Mouse (Mus musculus): ENCODE data around the gene Zcchc10. TPM values are rescaled to one million over a fixed set of nuclear protein-coding genes. Genes with fewer than 3 reads are reported as not detected.
"Not testable (repeated sequence)": the region's sequence is repeated elsewhere in the genome, so short reads cannot be mapped to it uniquely, and the experiment has no call there.

Gene Zcchc10
- polyA plus RNA-seq, 1 experiment, result 0.09 TPM

DNA sequence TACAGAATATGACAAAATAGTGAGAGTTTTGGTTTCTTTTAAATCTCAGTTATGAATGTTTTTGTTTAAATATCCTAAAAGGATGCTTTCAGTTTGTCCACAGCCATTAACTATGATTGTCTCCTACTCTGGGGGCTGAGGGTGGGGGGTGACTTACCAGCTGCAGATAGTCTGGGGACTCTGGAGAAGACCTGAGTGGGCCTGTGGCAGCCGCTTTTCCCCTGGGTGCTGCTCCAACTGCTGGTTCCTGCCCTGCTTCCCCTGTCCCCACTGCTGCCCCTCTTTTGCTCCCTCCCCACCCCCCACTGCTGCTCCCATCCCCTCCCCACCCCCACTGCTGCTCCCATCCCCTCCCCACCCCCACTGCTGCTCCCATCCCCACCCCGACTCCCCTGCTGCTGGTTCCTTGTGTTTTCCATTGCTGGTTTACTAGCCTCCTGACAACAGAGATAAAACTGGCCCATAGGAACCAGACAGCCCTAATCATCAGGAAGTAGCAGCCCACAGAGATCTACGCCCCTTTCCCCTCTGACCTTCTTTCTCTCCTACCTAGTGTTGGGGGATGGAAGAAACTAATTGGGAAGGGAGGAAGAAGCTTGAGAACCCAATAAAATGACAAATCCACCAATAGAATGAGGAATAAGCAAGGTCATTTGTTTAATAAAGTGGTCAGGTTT lies 11.2 kb downstream of the Zcchc10 start:
- Histone ChIP-seq H3K27me3 (ENCODE audit: control insufficient read depth) (no peaks in the 10 kb centered on the region), H3K4me3 (replicated peaks) (no peak overlapping the region), H3K9me3 (ENCODE audit: control insufficient read depth, low read length) (no peaks in the 10 kb centered on the region), H3K36me3 (ENCODE audit: control insufficient read depth) (peaks cover 30% of the 10 kb centered on the region), H3K4me1 (ENCODE audit: control insufficient read depth) (peaks cover 5% of the 10 kb centered on the region)
- TF ChIP-seq GATA1 (IDR thresholded peaks at IDR 0.05; ENCODE audit: low read length) (no peak), TAL1 (IDR thresholded peaks at IDR 0.05; ENCODE audit: low read length) (no peak)

DNA sequence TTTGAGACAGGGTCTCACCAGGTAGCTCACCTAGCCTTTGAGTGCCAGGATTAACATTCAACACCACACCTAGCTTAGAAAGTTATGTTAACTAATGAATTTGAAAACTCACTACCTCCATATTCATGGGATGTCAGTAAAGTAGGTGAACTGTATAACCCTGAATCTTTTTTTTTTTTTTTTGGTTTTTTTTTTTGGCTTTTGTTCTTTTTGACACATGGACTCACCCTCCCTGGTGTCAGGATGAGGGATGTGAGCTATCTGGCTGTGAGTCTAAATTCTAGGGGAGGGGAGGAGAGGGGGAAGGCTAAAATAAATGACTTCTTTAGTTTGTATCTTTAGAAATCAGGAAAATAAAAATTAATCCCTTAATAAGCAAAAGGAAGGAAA lies 11.7 kb downstream of the Zcchc10 start:
- H3K4me3 ChIP-seq (replicated peaks), result no peak overlapping the region
- H3K4me1 ChIP-seq (ENCODE audit: control insufficient read depth), result peaks cover 5% of the 10 kb centered on the region
- H3K9me3 ChIP-seq (ENCODE audit: control insufficient read depth, low read length), result no peaks in the 10 kb centered on the region
- peaks cover 25% of the 10 kb centered on the region for H3K36me3 ChIP-seq (ENCODE audit: control insufficient read depth)
- TF ChIP-seq GATA1 (IDR thresholded peaks at IDR 0.05; ENCODE audit: low read length), result no peak
- no peak for TF ChIP-seq TAL1 (IDR thresholded peaks at IDR 0.05; ENCODE audit: low read length)
- no peaks in the 10 kb centered on the region for H3K27me3 ChIP-seq (ENCODE audit: control insufficient read depth)

GRCm38 (mm10) chr11:53336924-53337323 lies 12.4 kb downstream of the Zcchc10 start:
- H3K4me1 ChIP-seq (ENCODE audit: control insufficient read depth), result peaks cover 5% of the 10 kb centered on the region
- H3K4me3 ChIP-seq (replicated peaks), result no peak overlapping the region
- peaks cover 18% of the 10 kb centered on the region for H3K36me3 ChIP-seq (ENCODE audit: control insufficient read depth)

GRCm38 (mm10) chr11:53337684-53338083 lies 13.2 kb downstream of the Zcchc10 start:
- Histone ChIP-seq H3K4me1 (ENCODE audit: control insufficient read depth) (peaks cover 7% of the 10 kb centered on the region), H3K27me3 (ENCODE audit: control insufficient read depth) (no peaks in the 10 kb centered on the region), H3K36me3 (ENCODE audit: control insufficient read depth) (peaks cover 12% of the 10 kb centered on the region), H3K9me3 (ENCODE audit: control insufficient read depth, low read length) (no peaks in the 10 kb centered on the region), H3K4me3 (replicated peaks) (no peak overlapping the region)
- no peak for TF ChIP-seq TAL1 (IDR thresholded peaks at IDR 0.05; ENCODE audit: low read length)
- no peak for TF ChIP-seq GATA1 (IDR thresholded peaks at IDR 0.05; ENCODE audit: low read length)

More at GRCm38 (mm10) chr11:53336924-53337323, 12.4 kb downstream of the Zcchc10 start:
- TF ChIP-seq TAL1 (IDR thresholded peaks at IDR 0.05; ENCODE audit: low read length), result no peak
- no peak for TF ChIP-seq GATA1 (IDR thresholded peaks at IDR 0.05; ENCODE audit: low read length)
- Histone ChIP-seq H3K9me3 (ENCODE audit: control insufficient read depth, low read length) (no peaks in the 10 kb centered on the region), H3K27me3 (ENCODE audit: control insufficient read depth) (no peaks in the 10 kb centered on the region)

DNA sequence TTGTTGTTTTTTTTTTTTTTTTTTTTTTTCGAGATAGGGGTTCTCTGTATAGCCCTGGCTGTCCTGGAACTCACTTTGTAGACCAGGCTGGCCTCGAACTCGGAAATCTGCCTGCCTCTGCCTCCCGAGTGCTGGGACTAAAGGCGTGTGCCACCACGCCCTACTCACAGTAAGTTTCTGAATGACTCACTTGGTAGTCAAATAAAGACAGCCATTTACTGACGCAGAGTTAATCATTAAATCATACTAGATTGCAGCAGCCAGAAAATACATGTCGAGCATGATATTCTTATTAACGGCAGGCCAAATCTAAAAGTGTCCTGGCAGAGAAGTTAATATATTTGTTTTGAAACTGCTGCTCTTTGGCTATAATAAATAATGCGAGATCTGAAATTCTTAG lies 16.5 kb downstream of the Zcchc10 start:
- not testable (repeated sequence) for H3K9me3 ChIP-seq (ENCODE audit: control insufficient read depth, low read length); H3K36me3 ChIP-seq (ENCODE audit: control insufficient read depth); H3K4me3 ChIP-seq (replicated peaks); H3K27me3 ChIP-seq (ENCODE audit: control insufficient read depth)
- peaks cover 14% of the 10 kb centered on the region for H3K4me1 ChIP-seq (ENCODE audit: control insufficient read depth)

DNA sequence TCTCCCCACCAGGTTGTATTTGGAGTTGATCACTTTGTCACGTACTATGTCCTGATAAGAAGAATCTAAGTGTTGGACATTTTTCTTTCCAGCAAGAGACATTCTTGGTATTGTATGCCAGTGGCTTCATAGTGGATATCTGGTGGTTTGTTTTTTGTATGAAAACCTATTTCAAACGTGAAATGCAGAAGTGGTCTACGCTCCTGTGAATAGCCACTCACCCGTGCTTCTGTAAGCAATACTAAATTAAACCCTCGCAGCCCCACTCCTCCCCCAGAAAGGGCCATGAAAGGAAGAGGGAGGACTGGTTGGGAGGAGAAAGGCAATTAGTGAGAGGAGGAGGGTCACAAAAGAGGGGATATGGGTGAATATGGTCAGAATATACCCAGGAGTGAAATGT lies 18.2 kb downstream of the Zcchc10 start:
- H3K27me3 ChIP-seq (ENCODE audit: control insufficient read depth), result peaks cover 4% of the 10 kb centered on the region
- no peaks in the 10 kb centered on the region for H3K9me3 ChIP-seq (ENCODE audit: control insufficient read depth, low read length)
- H3K36me3 ChIP-seq (ENCODE audit: control insufficient read depth), result no peaks in the 10 kb centered on the region
- no peak for TF ChIP-seq TAL1 (IDR thresholded peaks at IDR 0.05; ENCODE audit: low read length)
- TF ChIP-seq GATA1 (IDR thresholded peaks at IDR 0.05; ENCODE audit: low read length), result no peak
- no peak overlapping the region for H3K4me3 ChIP-seq (replicated peaks)
- H3K4me1 ChIP-seq (ENCODE audit: control insufficient read depth), result peaks cover 14% of the 10 kb centered on the region

DNA sequence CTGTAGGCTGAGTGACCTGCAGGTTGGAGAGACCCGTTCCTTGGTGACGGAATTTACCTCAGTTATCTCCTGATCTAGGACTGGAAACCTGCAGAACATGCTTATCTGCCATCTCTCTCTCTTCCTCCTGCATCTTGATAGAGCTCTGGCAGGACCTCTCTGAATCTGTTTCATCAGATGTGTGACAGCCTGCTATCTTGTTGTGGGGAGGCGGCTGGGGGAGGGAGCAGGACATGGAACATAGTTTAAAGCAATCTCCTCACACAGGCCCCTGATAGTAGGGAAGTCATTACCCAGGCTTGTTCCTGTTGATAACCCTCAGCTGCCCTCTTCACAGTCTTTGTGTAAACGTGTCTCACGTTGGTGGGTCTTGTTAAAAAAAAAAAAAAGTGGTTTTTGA lies 20.8 kb downstream of the Zcchc10 start:
- peaks cover 23% of the 10 kb centered on the region for H3K4me1 ChIP-seq (ENCODE audit: control insufficient read depth)

DNA sequence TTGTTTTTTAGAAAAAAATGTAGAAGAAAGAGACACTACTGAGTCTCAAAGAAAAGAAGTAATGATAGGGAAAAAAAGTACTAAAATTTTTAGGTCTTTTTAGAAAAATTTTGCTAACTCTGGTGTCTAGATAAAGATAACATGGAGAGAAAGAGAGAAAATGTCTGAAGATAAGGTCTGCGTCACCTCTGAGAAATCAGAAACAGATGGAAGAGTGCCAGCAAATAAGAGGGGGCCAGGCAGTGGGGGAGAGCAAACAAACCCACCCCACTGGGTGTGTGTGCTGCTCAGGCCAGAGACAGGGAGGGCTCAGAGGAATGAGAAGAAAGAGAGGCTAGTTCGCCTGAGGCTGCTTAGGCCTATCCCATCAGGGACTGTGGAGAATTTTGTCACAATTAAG lies 21.3 kb downstream of the Zcchc10 start:
- peaks cover 25% of the 10 kb centered on the region for H3K27me3 ChIP-seq (ENCODE audit: control insufficient read depth)
- TF ChIP-seq GATA1 (IDR thresholded peaks at IDR 0.05; ENCODE audit: low read length) (no peak), TAL1 (IDR thresholded peaks at IDR 0.05; ENCODE audit: low read length) (no peak)
- no peak overlapping the region for H3K4me3 ChIP-seq (replicated peaks)
- no peaks in the 10 kb centered on the region for H3K36me3 ChIP-seq (ENCODE audit: control insufficient read depth)
- H3K4me1 ChIP-seq (ENCODE audit: control insufficient read depth), result peaks cover 23% of the 10 kb centered on the region
- no peaks in the 10 kb centered on the region for H3K9me3 ChIP-seq (ENCODE audit: control insufficient read depth, low read length)

More for the DNA sequence above, 20.8 kb downstream of the Zcchc10 start:
- Histone ChIP-seq H3K9me3 (ENCODE audit: control insufficient read depth, low read length) (no peaks in the 10 kb centered on the region), H3K27me3 (ENCODE audit: control insufficient read depth) (peaks cover 25% of the 10 kb centered on the region), H3K36me3 (ENCODE audit: control insufficient read depth) (no peaks in the 10 kb centered on the region), H3K4me3 (replicated peaks) (no peak overlapping the region)
- TF ChIP-seq TAL1 (IDR thresholded peaks at IDR 0.05; ENCODE audit: low read length) (no peak), GATA1 (IDR thresholded peaks at IDR 0.05; ENCODE audit: low read length) (peak; percentile 34; the same call in 1 of the 2 replicates)

DNA sequence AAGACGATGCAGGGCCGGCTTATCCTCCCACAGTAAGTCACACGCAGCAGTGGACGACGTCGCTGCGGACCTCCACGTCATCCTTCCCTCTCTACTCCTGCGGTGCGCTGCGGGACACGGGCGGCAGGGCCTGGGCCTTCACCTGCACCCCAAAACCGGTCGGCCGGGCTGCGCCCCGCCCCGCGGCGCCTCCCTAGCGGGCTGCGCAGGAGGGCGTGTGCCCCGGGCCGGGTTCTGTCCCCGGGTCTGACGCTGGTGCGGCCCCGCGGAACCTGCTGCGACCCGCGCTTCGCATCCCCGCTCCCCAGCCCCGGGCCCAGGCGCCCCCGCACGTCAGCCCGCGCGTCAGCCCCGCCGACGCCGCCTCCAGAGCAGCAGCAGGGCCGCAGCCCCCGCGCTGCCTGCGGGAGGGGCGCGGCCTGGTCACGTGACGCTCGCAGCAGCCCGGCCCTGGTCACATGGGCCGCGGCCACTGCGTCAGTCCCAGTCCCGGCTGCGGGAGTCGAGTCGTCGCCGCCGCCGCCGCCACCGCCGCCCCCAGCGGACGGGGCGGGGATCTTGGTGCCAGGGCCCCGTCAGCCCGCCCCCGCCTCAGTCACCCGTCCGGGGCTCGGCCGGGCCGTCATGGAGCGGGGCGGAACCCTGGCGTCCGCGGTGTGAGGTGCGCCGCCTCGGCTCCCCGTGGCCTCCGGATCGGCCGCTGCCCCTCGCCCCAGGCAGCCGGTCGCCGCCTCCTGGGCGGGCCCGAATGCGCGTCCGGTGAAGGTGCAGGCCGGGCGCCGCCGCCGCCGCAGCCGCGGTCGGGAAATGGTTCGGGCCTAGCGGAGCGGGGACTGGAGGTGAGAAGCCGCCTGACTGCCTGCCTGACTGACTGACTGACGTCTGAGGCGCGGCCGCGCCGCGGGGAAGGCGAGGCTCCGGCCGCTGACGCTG lies 26.1 kb downstream of the Zcchc10 start, which contains the start of gene Aff4:
Aff4 (plus strand) TSS at position 543 of the 933 bp plus-strand sequence.
- H3K4me3 ChIP-seq (replicated peaks), result peak within 1 kb of the TSS; percentile 92
- H3K36me3 ChIP-seq (ENCODE audit: control insufficient read depth), result peaks cover 2% of the 10 kb centered on the region; the same call in 1 of the 2 replicates
- TF ChIP-seq TAL1 (IDR thresholded peaks at IDR 0.05; ENCODE audit: low read length), result no peak
- TF ChIP-seq GATA1 (IDR thresholded peaks at IDR 0.05; ENCODE audit: low read length), result no peak
- H3K9me3 ChIP-seq (ENCODE audit: control insufficient read depth, low read length), result no peaks in the 10 kb centered on the region
- peaks cover 25% of the 10 kb centered on the region for H3K27me3 ChIP-seq (ENCODE audit: control insufficient read depth)
- peaks cover 23% of the 10 kb centered on the region for H3K4me1 ChIP-seq (ENCODE audit: control insufficient read depth)

Measured in erythroblast, embryonic 14.5 days (primary cell).